Mouse (Mus musculus) spleen, adult 2 months (tissue): ENCODE results near the gene Gm42715.

ENCODE experiments used
- CTCF ChIP-seq: fragments of 200-500 bp; IDR thresholded peaks from 2 replicates; pipeline ENCODE4 v1.5.1; 2011; ENCODE audit warnings: mild to moderate bottlenecking, inconsistent platforms; ENCODE audit not compliant: insufficient read depth, insufficient read length, insufficient replicate concordance; ENCODE audit errors: extremely low read depth
- POLR2A ChIP-seq: fragments of 200-500 bp; IDR thresholded peaks from 2 replicates; pipeline ENCODE4 v1.6.1; 2011; ENCODE audit warnings: low read depth, low read length, inconsistent platforms

- TF ChIP-seq POLR2A (no peak), CTCF (no peak)
Observed at GRCm38 (mm10) chr7:127589637-127590036, 70.3 kb downstream of the Gm42715 start.
